Mouse (Mus musculus) G1E (cell line): ENCODE results near the gene Msh3.

Experiments used
- CTCF ChIP-seq: IDR thresholded peaks from 2 replicates; pipeline ENCODE4 v1.5.1; 2012; ENCODE audit warnings: low read depth, low read length, inconsistent platforms, mixed read lengths
- POLR2AphosphoS5 ChIP-seq: IDR thresholded peaks from 2 replicates; pipeline ENCODE4 v1.6.1; 2012; ENCODE audit warnings: low read depth, low read length, inconsistent platforms; ENCODE audit not compliant: insufficient replicate concordance

GRCm38 (mm10) chr13:92346338-92346737 is 8.5 kb downstream of the Msh3 start:
- no peak for TF ChIP-seq CTCF
- TF ChIP-seq POLR2AphosphoS5: no peak
